Mouse (Mus musculus) erythroblast, embryonic 14.5 days (primary cell): ENCODE data around the gene Pdlim1. TPM values are rescaled to one million over a fixed set of nuclear protein-coding genes. Genes with fewer than 3 reads are reported as not detected.

Experiments used
- H3K27me3 ChIP-seq: 2 replicates; pipeline ENCODE4 v1.6.1; 2012; ENCODE audit warnings: inconsistent platforms; ENCODE audit not compliant: control insufficient read depth
- H3K36me3 ChIP-seq: 2 replicates; pipeline ENCODE4 v1.6.1; 2012; ENCODE audit warnings: mild to moderate bottlenecking, inconsistent platforms; ENCODE audit not compliant: control insufficient read depth
- H3K4me1 ChIP-seq: 2 replicates; pipeline ENCODE4 v1.6.1; 2012; ENCODE audit warnings: inconsistent platforms; ENCODE audit not compliant: control insufficient read depth
- H3K4me3 ChIP-seq: replicated peaks from 2 replicates; pipeline ENCODE3; 2012; ENCODE audit warnings: moderate library complexity, mild to moderate bottlenecking, inconsistent platforms
- H3K9me3 ChIP-seq: 2 replicates; pipeline ENCODE4 v1.6.1; 2012; ENCODE audit warnings: low read length, inconsistent platforms, mixed read lengths; ENCODE audit not compliant: control insufficient read depth
- GATA1 ChIP-seq: IDR thresholded peaks from 2 replicates; pipeline ENCODE4 v1.6.1; 2012; ENCODE audit warnings: low read length, inconsistent platforms, mixed read lengths
- TAL1 ChIP-seq: IDR thresholded peaks from 3 replicates; pipeline ENCODE4 v1.6.1; 2012; ENCODE audit warnings: low read length, inconsistent platforms, mixed read lengths
- polyA plus RNA-seq: library from polyadenylated mRNA; stranded (reverse); fragments of >175 nt; gene quantifications from 2 replicates; pipeline ENCODE4 v1.2.3, GENCODE M21; 2012

Gene Pdlim1
- polyA plus RNA-seq, 1 experiment = 1.5 TPM

DNA sequence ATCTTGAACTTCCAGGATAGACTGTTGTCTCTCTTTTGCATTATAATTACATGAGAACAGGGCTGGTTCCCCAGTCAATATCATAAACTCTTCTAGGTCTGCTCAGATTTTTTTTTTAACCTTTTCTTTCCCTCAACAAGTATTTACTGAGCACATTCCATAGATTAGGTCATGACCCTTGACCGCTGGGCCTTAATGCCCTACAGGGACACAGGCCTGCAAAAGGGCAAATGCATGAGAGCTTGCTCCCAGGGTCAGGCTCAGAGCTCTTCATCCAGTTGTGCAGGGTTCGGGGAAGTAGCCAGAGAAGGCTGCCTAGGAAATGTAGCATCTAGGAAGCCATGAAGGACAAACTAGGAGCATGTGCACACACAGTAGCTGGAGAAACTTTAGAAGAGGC, 35.0 kb upstream of the Pdlim1 start:
- peaks cover 56% of the 10 kb centered on the region for H3K36me3 ChIP-seq
- H3K4me1 ChIP-seq = no peaks in the 10 kb centered on the region; the same call in 1 of the 2 replicates
- no peak for TF ChIP-seq TAL1
- no peak for TF ChIP-seq GATA1
- no peak overlapping the region for H3K4me3 ChIP-seq
- H3K27me3 ChIP-seq = no peaks in the 10 kb centered on the region
- H3K9me3 ChIP-seq = no peaks in the 10 kb centered on the region

DNA sequence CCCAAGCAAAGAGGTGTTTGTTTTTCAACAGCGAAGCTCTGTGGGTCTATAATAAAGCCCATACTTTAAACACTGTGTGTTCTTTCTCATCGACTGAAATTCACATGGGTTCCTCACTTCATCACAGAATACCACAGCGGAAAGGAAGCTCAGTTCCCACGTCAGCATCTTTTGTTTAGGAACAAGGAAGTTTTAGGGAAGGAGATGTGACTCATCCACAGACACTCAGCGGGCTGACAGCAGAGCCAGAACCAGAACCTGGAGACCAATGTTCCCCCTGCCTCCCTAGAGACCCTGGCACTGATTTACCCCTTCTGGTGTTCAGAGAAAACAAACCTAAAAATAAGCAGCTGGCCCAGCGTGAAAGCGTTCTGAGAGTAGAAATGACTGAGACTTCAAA, 33.8 kb upstream of the Pdlim1 start:
- Histone ChIP-seq H3K4me3 (no peak overlapping the region), H3K4me1 (peaks cover 3% of the 10 kb centered on the region), H3K36me3 (peaks cover 55% of the 10 kb centered on the region), H3K9me3 (no peaks in the 10 kb centered on the region), H3K27me3 (no peaks in the 10 kb centered on the region)
- TF ChIP-seq TAL1 (no peak), GATA1 (no peak)

DNA sequence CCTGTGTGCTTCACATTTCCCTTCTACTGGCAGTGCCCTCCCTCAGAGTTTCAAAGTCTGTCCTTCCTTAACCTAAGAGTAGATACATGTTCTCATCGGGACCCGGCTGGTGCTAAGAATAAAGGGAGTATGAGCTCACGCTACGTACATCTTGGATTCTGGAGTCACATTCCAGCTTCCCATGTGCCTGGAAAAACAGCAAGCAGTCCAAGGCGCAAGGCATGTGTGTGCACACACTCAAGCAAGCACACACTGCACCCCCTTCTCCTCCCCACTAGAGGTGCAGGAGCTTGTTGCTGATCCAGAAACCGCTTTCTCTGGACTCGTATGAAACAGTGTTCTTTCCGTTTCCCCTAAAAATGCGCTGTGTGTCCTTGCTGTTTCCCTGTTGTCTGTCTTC, 31.3 kb upstream of the Pdlim1 start:
- no peaks in the 10 kb centered on the region for H3K9me3 ChIP-seq
- peaks cover 19% of the 10 kb centered on the region for H3K4me1 ChIP-seq
- no peaks in the 10 kb centered on the region for H3K27me3 ChIP-seq
- no peak overlapping the region for H3K4me3 ChIP-seq
- TF ChIP-seq TAL1 (no peak), GATA1 (no peak)
- peaks cover 57% of the 10 kb centered on the region for H3K36me3 ChIP-seq

DNA sequence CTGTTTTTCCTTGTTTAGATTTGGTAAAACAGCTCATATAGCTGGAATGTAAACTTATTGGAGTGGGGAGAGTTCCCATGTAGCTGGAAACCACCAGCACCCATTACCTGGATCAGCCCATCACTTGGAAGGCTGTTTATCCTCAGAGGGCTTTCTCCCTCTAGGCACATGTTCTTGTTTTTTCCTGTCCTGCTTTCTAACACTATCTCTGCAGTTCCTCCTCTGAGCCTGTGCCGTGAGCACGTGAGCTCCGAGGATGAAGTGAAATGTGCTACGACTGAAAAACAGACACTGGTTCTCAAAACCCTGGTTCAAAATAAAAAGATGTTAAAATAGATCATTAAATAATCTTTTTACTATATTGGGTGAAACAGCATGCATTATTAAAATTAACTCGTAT, 30.8 kb upstream of the Pdlim1 start:
- Histone ChIP-seq H3K4me1 (peaks cover 24% of the 10 kb centered on the region), H3K9me3 (no peaks in the 10 kb centered on the region)
- no peak for TF ChIP-seq GATA1
- no peak for TF ChIP-seq TAL1

DNA sequence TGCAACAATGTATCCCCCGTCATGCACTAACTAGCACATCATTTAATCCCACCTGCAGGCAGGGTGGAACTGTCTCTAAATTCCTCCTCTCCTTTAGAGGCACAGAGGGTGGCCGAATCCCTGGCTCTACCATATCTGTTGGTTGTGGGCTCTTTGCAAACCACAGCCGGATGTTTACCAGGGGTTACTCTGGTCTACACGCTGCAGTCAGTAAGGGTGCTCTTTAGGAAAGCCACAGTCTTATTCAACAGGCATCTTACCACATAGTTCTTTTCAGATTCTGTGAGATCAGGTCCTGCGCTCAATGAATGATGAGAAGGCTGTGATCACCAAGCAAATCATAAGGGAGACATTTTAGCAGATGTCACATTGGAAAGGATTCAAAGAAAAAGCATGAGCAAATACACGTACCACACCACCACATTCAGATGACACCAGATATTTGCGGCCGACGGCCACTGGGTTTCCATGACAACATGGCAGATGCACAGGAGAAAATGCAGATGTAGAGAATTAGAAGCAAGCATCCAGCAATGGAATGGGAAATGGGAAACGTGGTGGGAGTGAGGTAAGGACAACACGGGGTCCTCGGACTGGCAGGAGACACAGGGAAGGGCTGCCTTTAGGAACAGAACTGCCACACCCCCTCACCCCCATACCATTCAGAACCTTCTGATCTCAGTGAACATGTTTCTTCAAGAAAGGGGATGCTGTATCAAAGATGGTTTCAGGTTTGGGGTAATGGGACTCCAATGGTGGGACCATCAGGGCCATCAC, 28.5 kb upstream of the Pdlim1 start:
- H3K27me3 ChIP-seq = no peaks in the 10 kb centered on the region
- TF ChIP-seq GATA1 (no peak), TAL1 (no peak)
- no peak overlapping the region for H3K4me3 ChIP-seq
- peaks cover 54% of the 10 kb centered on the region for H3K36me3 ChIP-seq
- H3K9me3 ChIP-seq = no peaks in the 10 kb centered on the region
- H3K4me1 ChIP-seq = peaks cover 46% of the 10 kb centered on the region

More for the DNA sequence above, 30.8 kb upstream of the Pdlim1 start:
- Histone ChIP-seq H3K4me3 (no peak overlapping the region), H3K36me3 (peaks cover 55% of the 10 kb centered on the region), H3K27me3 (no peaks in the 10 kb centered on the region)

DNA sequence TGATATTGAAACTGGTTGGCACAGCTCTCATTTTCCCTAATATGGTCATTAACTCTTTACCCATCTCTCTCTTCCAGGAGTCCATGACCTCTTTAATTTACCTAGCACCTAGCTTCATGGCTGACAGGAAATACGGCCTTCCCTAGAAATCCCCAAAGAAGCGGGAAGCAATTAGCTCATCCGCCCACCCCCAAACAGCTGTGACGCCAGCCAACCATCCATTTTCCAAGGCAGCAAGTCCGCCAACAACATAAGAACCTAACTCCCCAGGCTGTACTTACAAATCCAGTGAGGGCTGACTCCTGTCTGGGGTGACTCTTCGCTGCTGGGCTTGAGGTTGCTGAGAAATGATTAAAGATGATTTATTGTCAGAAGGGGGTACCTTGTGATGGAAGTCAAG, 27.5 kb upstream of the Pdlim1 start:
- Histone ChIP-seq H3K27me3 (no peaks in the 10 kb centered on the region), H3K4me1 (peaks cover 54% of the 10 kb centered on the region), H3K9me3 (no peaks in the 10 kb centered on the region), H3K36me3 (peaks cover 59% of the 10 kb centered on the region), H3K4me3 (no peak overlapping the region)
- TF ChIP-seq GATA1 (no peak), TAL1 (no peak)

DNA sequence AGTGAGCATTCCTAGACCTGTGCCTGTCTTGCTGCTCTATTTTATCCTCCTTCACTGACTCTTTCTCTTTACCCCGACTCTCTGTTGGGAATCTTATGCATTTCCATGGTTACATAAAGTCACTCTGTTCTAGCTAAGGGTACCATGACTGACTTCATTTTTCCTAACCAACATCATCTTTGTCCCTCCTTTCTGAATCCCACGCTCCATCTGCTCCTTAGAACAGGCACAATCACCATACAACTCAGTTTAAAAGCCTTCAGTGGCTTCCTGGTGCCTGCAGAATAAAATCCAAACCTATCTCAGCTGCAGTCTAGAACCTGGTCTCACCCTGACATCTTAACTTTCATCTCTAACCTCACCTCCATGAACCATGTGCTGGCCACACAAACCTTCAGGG, 26.9 kb upstream of the Pdlim1 start:
- Histone ChIP-seq H3K4me3 (peak overlapping the region; percentile 11), H3K4me1 (peaks cover 55% of the 10 kb centered on the region)
- no peak for TF ChIP-seq GATA1

DNA sequence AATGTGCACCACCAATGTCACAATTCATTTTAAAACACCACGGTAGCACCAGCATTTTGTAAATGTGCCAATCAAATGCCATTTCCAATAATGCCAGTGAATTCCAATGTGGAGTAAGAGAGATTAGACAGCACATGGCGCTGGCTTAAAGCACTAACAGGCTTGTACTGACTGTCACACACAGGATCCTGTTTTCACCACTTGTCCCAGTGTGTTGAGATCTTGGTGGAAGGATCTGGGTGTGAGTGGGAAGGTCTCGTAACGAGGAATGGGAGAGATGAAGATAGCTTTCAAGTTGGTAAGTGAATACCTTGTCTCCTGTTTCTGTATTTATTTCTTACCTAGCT, 26.1 kb upstream of the Pdlim1 start:
- H3K27me3 ChIP-seq = no peaks in the 10 kb centered on the region
- peak overlapping the region; percentile 35 for H3K4me3 ChIP-seq
- no peak for TF ChIP-seq TAL1
- no peak for TF ChIP-seq GATA1
- peaks cover 59% of the 10 kb centered on the region for H3K36me3 ChIP-seq
- H3K4me1 ChIP-seq = peaks cover 55% of the 10 kb centered on the region
- no peaks in the 10 kb centered on the region for H3K9me3 ChIP-seq

More for the DNA sequence above, 26.9 kb upstream of the Pdlim1 start:
- no peaks in the 10 kb centered on the region for H3K27me3 ChIP-seq
- H3K9me3 ChIP-seq = no peaks in the 10 kb centered on the region
- H3K36me3 ChIP-seq = peaks cover 62% of the 10 kb centered on the region

DNA sequence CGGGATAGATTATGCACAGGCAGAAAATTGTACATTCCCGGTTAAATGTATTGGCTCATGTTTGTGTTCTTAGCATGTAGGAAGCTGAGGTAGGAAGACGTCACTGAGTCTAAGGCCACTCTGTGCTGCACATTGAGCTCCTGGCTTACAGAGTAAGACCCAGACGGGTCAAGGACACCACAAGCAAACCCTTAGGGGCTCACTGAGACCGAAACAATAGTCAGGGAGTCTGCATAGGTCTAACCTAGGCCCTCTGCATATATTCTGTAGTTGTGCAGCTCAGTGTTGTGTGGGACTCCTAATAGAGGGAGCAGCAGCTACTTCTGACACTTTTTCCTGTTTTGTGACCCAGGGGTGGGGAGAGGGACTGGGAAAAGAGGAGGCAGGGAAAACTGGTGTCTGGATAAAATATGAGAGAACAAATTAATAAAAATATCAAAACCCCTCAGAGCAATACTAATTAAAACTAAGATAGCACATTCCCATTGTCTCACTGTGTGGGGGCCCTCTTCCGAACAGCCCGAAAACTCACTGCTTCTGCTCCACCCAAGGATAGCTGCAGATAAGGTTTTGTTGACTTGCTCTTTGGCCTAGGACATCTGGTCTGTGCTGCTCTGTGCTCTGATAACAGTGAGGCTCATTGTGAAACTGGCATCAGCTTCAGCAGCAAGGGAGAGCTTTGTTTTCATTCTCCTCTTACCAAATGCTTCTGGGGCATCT, 25.6 kb upstream of the Pdlim1 start:
- Histone ChIP-seq H3K36me3 (peaks cover 57% of the 10 kb centered on the region), H3K4me1 (peaks cover 55% of the 10 kb centered on the region), H3K4me3 (peak overlapping the region; percentile 3), H3K27me3 (no peaks in the 10 kb centered on the region), H3K9me3 (no peaks in the 10 kb centered on the region)
- peak; percentile 54 for TF ChIP-seq TAL1
- peak; percentile 62 for TF ChIP-seq GATA1
